Mouse (Mus musculus) midbrain, embryonic 16.5 days (tissue): ENCODE measurements around the gene Cacna1d. TPM values are rescaled to one million over a fixed set of nuclear protein-coding genes. Genes with fewer than 3 reads are reported as not detected.
A peak's percentile ranks its signal among the peaks of the same experiment; 100 is the strongest.

ENCODE experiments used
- ATAC-seq: fragments of 200-750 bp; cut with Nextera tagmentation; 2 replicates; pipeline ENCODE4 v1.8.0; 2017; ENCODE audit warnings: moderate TSS enrichment
- H3K27ac ChIP-seq: fragments of 300-500 bp; sonication (generic); 2 replicates; pipeline ENCODE4 v1.5.1; 2014; ENCODE audit warnings: mild to moderate bottlenecking, low read length, mixed read lengths
- H3K27me3 ChIP-seq: fragments of 300-500 bp; sonication (generic); 2 replicates; pipeline ENCODE4 v1.6.1; 2014; ENCODE audit warnings: low read depth, low read length, mixed read lengths; ENCODE audit not compliant: control insufficient read depth, insufficient read depth
- H3K36me3 ChIP-seq: fragments of 300-500 bp; sonication (generic); 2 replicates; pipeline ENCODE4 v1.6.1; 2014; ENCODE audit warnings: mild to moderate bottlenecking, low read length, moderate library complexity, mixed read lengths; ENCODE audit not compliant: control insufficient read depth, insufficient read depth
- H3K4me1 ChIP-seq: fragments of 300-500 bp; sonication (generic); 2 replicates; pipeline ENCODE4 v1.6.1; 2014; ENCODE audit warnings: mild to moderate bottlenecking, low read length, mixed read lengths; ENCODE audit not compliant: control insufficient read depth, insufficient read depth
- H3K4me2 ChIP-seq: fragments of 300-500 bp; sonication (generic); 2 replicates; pipeline ENCODE4 v1.6.1; 2014; ENCODE audit warnings: mild to moderate bottlenecking, low read length, mixed read lengths
- H3K4me3 ChIP-seq: fragments of 300-500 bp; sonication (generic); 2 replicates; pipeline ENCODE4 v1.5.1; 2014; ENCODE audit warnings: low read depth, mild to moderate bottlenecking, low read length, moderate library complexity, mixed read lengths
- H3K9ac ChIP-seq: fragments of 300-500 bp; sonication (generic); 2 replicates; pipeline ENCODE4 v1.6.1; 2014; ENCODE audit warnings: low read depth, low read length, mixed read lengths
- H3K9me3 ChIP-seq: fragments of 300-500 bp; sonication (generic); replicated peaks from 2 replicates; pipeline ENCODE4 v1.6.1; 2014; ENCODE audit warnings: mild to moderate bottlenecking, low read length, mixed read lengths; ENCODE audit not compliant: control insufficient read depth, poor library complexity, severe bottlenecking
- WGBS: fragments of 180-500 bp; shearing (Covaris S2); extraction: QIAGEN DNeasy Blood & Tissue Kit; methylation state at CpG from one replicate; pipeline ENCODE4 v1.1.7; 2014; 5-methylcytosine and 5-hydroxymethylcytosine counted together
- polyA plus RNA-seq: library from polyadenylated mRNA; unstranded; fragments of >200 nt; fragmentation: Nextera tagmentation; extraction: Ambion mirVana; gene quantifications from 2 replicates; pipeline ENCODE4 v1.2.1, GENCODE M21; 2015

Cacna1d gene
- polyA plus RNA-seq, 1 experiment from 2014 or later = 10.5 TPM

DNA sequence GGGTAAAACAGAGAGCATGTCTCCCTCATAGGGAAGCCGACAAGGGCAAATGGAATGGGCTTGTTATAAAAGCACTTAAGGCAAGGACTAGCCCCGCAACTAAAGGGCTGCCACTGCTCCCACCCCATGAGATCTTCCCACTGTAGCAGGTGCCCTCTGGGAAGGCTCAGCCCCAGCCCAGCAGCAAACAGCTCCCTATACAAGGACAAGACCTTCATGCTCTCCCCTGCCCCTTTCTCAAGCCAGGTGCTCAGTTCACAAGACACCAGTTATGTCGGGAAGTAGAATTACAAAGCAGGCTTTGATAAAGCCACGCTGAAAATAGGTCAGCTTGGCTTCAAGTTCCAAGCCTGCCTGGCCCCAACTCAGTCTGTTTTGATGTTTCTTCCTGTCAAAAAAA, 233.6 kb downstream of the Cacna1d start:
- Histone ChIP-seq H3K9ac (no peak overlapping the region), H3K36me3 (no peaks in the 10 kb centered on the region), H3K27me3 (no peaks in the 10 kb centered on the region), H3K9me3 (no peaks in the 10 kb centered on the region), H3K4me3 (no peak overlapping the region), H3K4me1 (peaks cover 16% of the 10 kb centered on the region), H3K4me2 (no peak overlapping the region), H3K27ac (no peak overlapping the region)
- ATAC-seq = no peak
- 64% methylated on average over 4 of the region's 4 CpGs for WGBS

DNA sequence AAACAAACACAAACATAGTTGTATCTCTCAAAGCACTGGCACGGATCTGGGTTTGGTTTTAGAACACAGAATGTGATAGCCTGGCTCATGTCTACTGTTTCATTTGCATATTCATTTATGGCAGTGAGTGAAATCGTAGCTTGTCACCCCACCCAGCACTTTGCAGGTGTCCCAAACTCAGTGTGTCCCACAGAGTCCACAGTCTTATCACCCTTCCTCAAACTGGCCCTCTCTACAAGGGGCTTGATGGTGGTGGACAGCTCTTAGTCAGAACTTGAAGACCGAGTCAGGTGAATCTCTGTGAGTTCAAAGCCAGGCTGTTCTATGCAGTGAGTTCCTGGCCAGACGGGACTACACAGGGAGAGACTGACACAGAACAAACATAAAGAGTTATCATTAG, 234.8 kb downstream of the Cacna1d start:
- no peak overlapping the region for H3K4me2 ChIP-seq
- no peaks in the 10 kb centered on the region for H3K27me3 ChIP-seq
- 71% methylated on average over 4 of the region's 4 CpGs for WGBS
- no peak for ATAC-seq
- H3K36me3 ChIP-seq = no peaks in the 10 kb centered on the region
- H3K4me1 ChIP-seq = peaks cover 16% of the 10 kb centered on the region
- H3K27ac ChIP-seq = no peak overlapping the region
- H3K9me3 ChIP-seq = no peaks in the 10 kb centered on the region
- H3K9ac ChIP-seq = no peak overlapping the region
- H3K4me3 ChIP-seq = no peak overlapping the region

DNA sequence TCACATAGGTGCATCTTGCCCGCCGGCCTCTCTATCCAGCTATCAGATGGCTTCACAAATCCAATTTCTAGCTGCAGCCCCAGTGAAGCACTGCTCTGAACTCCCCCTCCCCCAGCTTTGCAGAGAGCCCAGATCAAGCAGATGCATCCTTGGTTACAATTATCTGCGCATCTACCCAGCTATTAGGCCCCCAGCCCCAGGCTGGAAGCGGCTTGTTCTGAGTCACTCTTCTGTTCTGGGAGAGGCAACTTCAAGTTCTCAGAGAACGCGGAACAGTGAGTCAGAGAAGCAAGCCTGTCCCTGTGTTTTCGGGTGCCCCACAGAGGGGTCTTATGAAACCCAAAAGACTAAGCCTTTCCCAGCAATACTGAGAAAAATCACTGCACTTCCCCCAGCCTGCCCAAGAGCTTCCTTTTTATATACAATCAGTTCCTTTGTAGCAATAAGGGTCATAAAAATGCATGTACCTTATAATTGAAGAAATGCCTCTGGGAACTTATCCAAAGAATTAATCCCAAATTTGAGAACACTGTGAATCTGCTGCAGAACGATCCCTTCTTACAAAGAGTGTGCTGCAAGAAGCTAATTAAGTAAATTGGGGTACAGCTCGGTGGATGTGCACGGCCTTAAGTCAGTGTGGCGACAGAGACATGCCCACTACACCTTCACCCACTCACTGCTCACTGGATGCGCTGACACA, 235.4 kb downstream of the Cacna1d start:
- no peak overlapping the region for H3K4me2 ChIP-seq
- 0 out of 2 replicates have a peak overlapping the region, but pooled peaks have one; percentile 39 for H3K27ac ChIP-seq
- no peaks in the 10 kb centered on the region for H3K27me3 ChIP-seq
- no peak overlapping the region for H3K9ac ChIP-seq
- H3K36me3 ChIP-seq = no peaks in the 10 kb centered on the region
- peak; percentile 37; the same call in 1 of the 2 replicates for ATAC-seq
- H3K4me3 ChIP-seq = no peak overlapping the region
- H3K9me3 ChIP-seq = no peaks in the 10 kb centered on the region
- 51% methylated on average over 12 of the region's 12 CpGs for WGBS
- H3K4me1 ChIP-seq = peaks cover 16% of the 10 kb centered on the region

DNA sequence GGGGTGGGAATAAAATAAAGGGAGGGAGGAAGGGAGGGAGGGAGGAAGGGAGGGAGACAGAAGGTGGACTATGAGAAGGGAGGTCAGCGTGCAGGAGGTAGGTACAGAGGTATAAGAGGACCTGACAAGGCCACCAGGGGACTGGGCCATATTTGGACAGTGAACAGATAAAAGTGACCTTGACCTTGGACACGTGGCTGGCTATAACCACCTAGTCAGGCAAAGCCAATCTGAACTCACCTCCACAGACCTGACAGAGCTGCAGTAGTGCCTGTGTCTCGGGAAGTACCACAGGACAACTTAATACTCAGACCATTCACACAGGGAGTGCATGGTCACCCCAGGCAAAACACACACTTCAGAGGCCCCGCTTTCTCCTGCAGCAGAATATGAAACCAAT, 236.5 kb downstream of the Cacna1d start:
- no peaks in the 10 kb centered on the region for H3K9me3 ChIP-seq
- no peaks in the 10 kb centered on the region for H3K36me3 ChIP-seq
- H3K27me3 ChIP-seq = no peaks in the 10 kb centered on the region
- H3K27ac ChIP-seq = no peak overlapping the region
- H3K4me3 ChIP-seq = no peak overlapping the region
- ATAC-seq = 0 out of 2 replicates have a peak, but pooled peaks have one; percentile 29
- H3K4me2 ChIP-seq = no peak overlapping the region
- 69% methylated on average over 4 of the region's 4 CpGs for WGBS
- no peak overlapping the region for H3K9ac ChIP-seq
- peaks cover 16% of the 10 kb centered on the region for H3K4me1 ChIP-seq

DNA sequence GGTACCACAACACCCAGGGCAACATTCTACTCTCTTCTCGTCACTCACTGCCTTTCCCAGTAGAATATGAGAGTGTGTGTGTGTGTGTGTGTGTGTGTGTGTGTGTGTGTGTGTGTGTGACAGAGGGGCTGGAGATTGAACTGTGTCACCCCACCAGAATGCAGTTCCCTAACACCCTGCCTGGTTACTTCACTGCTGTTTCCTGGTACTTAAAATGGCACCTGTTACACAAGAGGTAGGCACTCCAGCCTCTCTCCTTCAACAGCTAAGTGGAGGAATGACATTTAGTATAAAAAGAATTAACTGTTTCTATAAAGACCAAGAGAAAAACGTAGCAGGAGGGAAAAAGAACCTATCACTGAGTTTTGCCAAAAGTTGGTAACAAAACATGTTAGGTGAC, 238.4 kb downstream of the Cacna1d start:
- H3K4me2 ChIP-seq = no peak overlapping the region
- H3K9me3 ChIP-seq = no peaks in the 10 kb centered on the region
- no peak for ATAC-seq
- no peak overlapping the region for H3K27ac ChIP-seq
- no peak overlapping the region for H3K4me3 ChIP-seq
- H3K27me3 ChIP-seq = no peaks in the 10 kb centered on the region
- H3K4me1 ChIP-seq = peaks cover 15% of the 10 kb centered on the region
- H3K36me3 ChIP-seq = no peaks in the 10 kb centered on the region
- H3K9ac ChIP-seq = no peak overlapping the region
- 82% methylated on average over 2 of the region's 2 CpGs for WGBS

DNA sequence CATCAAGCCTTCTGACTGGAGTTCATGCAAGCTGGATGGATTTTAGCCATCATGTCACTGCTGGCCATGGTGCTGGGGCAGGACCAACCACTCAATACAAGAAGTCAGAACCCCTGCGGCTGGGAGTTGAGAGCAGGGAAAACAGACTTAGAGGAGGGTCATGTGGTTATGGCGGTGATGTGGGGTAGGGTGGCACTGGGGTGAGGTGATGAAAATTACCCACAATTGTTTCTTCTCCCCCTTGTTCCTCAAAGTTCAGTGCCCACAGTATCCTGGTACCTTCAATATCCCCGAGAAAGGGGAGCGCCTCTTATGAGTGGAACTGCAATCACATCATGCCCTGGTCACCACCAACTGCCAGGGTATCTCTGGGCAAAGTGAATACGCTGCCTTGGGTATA, 239.9 kb downstream of the Cacna1d start:
- no peak overlapping the region for H3K27ac ChIP-seq
- peaks cover 10% of the 10 kb centered on the region for H3K4me1 ChIP-seq
- no peak overlapping the region for H3K4me3 ChIP-seq
- H3K9me3 ChIP-seq = no peaks in the 10 kb centered on the region
- no peak overlapping the region for H3K9ac ChIP-seq
- no peak overlapping the region for H3K4me2 ChIP-seq
- no peaks in the 10 kb centered on the region for H3K27me3 ChIP-seq
- 96% methylated on average over 5 of the region's 5 CpGs for WGBS
- no peak for ATAC-seq
- H3K36me3 ChIP-seq = no peaks in the 10 kb centered on the region

DNA sequence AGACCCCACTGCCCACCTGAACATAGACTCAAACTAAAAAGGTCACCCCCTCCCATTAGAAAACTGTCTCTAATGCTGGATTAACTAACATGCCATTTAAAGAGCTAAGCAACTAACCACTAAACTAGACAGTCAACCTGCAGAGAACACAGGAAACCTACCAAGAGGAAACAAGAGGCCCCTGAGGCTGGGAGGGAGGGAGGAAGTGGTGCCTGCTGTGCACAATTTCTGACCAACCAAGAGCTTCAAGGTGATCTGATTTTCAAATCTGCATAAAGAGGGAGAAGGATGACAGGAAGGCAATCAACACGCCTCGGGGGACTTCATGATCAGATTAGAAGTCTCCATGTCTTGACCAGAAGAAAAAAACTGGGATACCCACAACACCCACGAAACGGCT, 241.7 kb downstream of the Cacna1d start:
- Histone ChIP-seq H3K9me3 (no peaks in the 10 kb centered on the region), H3K9ac (no peak overlapping the region), H3K27ac (no peak overlapping the region), H3K4me1 (no peaks in the 10 kb centered on the region; the same call in 1 of the 2 replicates), H3K36me3 (no peaks in the 10 kb centered on the region), H3K4me3 (no peak overlapping the region), H3K4me2 (no peak overlapping the region), H3K27me3 (no peaks in the 10 kb centered on the region)
- no peak for ATAC-seq
- 72% methylated on average over 4 of the region's 4 CpGs for WGBS

DNA sequence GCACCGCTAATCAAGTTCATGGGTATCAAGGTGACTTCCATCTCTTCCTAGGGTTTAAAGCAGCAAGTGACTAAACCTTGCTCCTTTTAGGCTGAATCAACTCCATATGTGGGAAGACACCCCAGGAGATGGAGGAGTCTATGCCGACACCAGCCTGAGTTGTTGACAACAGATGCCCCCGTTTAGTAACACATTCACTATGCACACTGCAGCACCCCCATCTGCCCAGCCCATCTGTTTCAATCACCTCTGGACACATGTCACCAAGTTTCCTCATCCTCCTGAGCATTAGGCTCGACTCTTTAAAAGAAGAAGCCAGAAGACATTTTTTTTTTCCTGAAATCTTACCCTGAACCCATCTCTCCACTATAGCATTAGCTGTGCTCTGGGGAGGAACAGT, 242.4 kb downstream of the Cacna1d start:
- Histone ChIP-seq H3K27me3 (no peaks in the 10 kb centered on the region), H3K9me3 (no peaks in the 10 kb centered on the region), H3K4me3 (no peak overlapping the region), H3K36me3 (no peaks in the 10 kb centered on the region), H3K9ac (no peak overlapping the region), H3K4me2 (no peak overlapping the region), H3K27ac (no peak overlapping the region), H3K4me1 (no peaks in the 10 kb centered on the region)
- no peak for ATAC-seq
- 76% methylated on average over 4 of the region's 4 CpGs for WGBS

DNA sequence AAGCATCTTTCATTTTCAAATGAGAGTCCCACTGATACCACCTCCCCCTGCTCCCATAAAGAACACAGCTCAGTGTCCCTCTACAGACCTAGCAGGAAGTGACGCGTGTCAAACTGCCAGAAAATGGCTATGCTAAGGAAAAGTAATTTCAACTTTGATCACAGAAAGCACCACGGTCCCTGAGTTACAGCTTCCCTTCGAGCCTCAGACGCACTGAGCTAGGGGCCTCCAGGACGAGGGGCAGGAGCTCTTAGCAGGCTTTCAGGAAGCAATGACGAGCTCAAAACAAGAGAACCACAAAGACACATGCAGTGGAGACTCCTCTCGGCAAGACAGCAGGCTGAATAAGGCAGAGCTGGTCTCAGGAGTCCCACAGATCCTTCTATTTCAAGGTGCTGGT, 243.1 kb downstream of the Cacna1d start:
- Histone ChIP-seq H3K4me2 (no peak overlapping the region), H3K27ac (no peak overlapping the region), H3K4me3 (no peak overlapping the region), H3K36me3 (no peaks in the 10 kb centered on the region), H3K9ac (no peak overlapping the region), H3K4me1 (no peaks in the 10 kb centered on the region), H3K27me3 (no peaks in the 10 kb centered on the region), H3K9me3 (no peaks in the 10 kb centered on the region)
- no peak for ATAC-seq
- 65% methylated on average over 8 of the region's 8 CpGs for WGBS
